Mouse (Mus musculus): Measurements from ENCODE around the gene Usp17la. TPM values are rescaled to one million over a fixed set of nuclear protein-coding genes. Genes with fewer than 3 reads are reported as not detected.
"Not testable (repeated sequence)": the region's sequence is repeated elsewhere in the genome, so short reads cannot be mapped to it uniquely, and the experiment has no call there.

Gene Usp17la
- polyA plus RNA-seq (2016; fragmentation: Nextera tagmentation; extraction: Ambion mirVana): not detected in 2 replicates

- H3K27me3 ChIP-seq; H3K4me3 ChIP-seq; H3K4me1 ChIP-seq; H3K27ac ChIP-seq (replicated peaks); H3K4me2 ChIP-seq (replicated peaks); H3K9ac ChIP-seq (replicated peaks); H3K36me3 ChIP-seq; H3K9me3 ChIP-seq; ATAC-seq (ENCODE audit: low FRiP score, low read depth): not testable (repeated sequence)
- WGBS: 73% methylated on average over 2 of the region's 2 CpGs
These were observed at the start of gene Usp17la for GRCm38 (mm10) chr7:104856709-104857108. Usp17la (plus strand) TSS chr7:104857009.

DNA sequence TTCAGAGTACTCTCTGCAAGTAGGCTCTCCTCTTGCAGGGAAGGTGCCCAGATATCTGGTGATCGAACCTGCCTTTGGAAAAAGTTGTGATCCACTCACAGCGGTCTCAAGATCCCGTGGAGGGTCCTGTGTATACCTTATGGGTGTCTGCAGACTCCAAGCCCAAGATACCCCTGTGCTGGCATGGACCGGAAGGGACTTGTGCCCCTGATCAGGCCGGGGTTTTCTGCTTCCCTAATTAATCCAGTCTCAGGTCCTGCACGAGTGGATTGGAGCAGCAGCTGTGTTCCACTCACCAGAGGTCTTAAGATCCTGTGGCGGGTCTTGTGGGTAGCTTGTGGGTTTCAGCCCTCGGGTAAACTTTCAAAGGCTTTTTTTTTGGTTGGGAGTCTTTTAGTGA is 46.5 kb upstream of the Usp17la start:
- H3K9me3 ChIP-seq; H3K4me1 ChIP-seq; ATAC-seq (ENCODE audit: low FRiP score, low read depth); H3K36me3 ChIP-seq; H3K4me2 ChIP-seq (replicated peaks); H3K27me3 ChIP-seq; H3K9ac ChIP-seq (replicated peaks); H3K4me3 ChIP-seq; H3K27ac ChIP-seq (replicated peaks): not testable (repeated sequence)
- 86% methylated on average over 8 of the region's 8 CpGs for WGBS

DNA sequence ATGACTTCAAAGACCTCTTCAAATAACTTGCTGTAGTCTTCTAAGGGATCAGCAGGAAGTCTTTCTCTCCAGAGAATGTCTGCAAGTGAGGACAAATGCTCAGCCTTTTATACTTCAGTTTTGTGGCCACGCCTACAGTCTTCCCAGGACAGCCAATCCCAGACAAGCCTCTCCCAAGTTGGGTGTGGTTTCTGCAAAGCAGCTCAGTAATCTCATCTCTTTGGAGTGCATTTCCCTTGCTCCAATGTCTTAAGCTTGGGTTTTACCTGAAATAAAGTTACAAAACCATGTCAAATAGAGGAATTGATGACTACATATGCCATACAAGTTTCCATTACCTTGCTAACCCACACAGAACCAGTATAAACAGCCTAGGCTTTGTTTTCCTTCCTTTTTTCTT is 14.3 kb upstream of the Usp17la start, which contains the start of gene Usp17lb:
Gene Usp17lb, minus strand, starts transcription at position 101 of the 400 bp plus-strand sequence.
- Histone ChIP-seq H3K9me3 (no peaks in the 10 kb centered on the region), H3K27ac (replicated peaks) (no peak within 1 kb of the TSS), H3K27me3 (no peaks in the 10 kb centered on the region), H3K4me3 (no peak within 1 kb of the TSS), H3K9ac (replicated peaks) (no peak within 1 kb of the TSS), H3K4me2 (replicated peaks) (no peak within 1 kb of the TSS), H3K4me1 (no peaks in the 10 kb centered on the region), H3K36me3 (no peaks in the 10 kb centered on the region)
- no peak for ATAC-seq (ENCODE audit: low FRiP score, low read depth)
- 69% methylated on average over 1 of the region's 1 CpGs for WGBS

GRCm38 (mm10) chr7:104843731-104844287 is 13.0 kb upstream of the Usp17la start:
- WGBS: 93% methylated on average over 1 of the region's 1 CpGs
- no peak for ATAC-seq (ENCODE audit: low FRiP score, low read depth)
- H3K36me3 ChIP-seq: no peaks in the 10 kb centered on the region

GRCm38 (mm10) chr7:104851546-104851945 is 5.3 kb upstream of the Usp17la start:
- not testable (repeated sequence) for ATAC-seq (ENCODE audit: low FRiP score, low read depth); H3K4me2 ChIP-seq (replicated peaks); H3K9ac ChIP-seq (replicated peaks); H3K27ac ChIP-seq (replicated peaks); H3K36me3 ChIP-seq; H3K4me3 ChIP-seq; H3K9me3 ChIP-seq; H3K27me3 ChIP-seq; H3K4me1 ChIP-seq
- 79% methylated on average over 2 of the region's 2 CpGs for WGBS

More at GRCm38 (mm10) chr7:104843731-104844287, 13.0 kb upstream of the Usp17la start:
- Histone ChIP-seq H3K9me3 (no peaks in the 10 kb centered on the region), H3K4me2 (replicated peaks) (no peak overlapping the region), H3K4me1 (no peaks in the 10 kb centered on the region), H3K4me3 (no peak overlapping the region), H3K9ac (replicated peaks) (no peak overlapping the region), H3K27me3 (no peaks in the 10 kb centered on the region), H3K27ac (replicated peaks) (no peak overlapping the region)

DNA sequence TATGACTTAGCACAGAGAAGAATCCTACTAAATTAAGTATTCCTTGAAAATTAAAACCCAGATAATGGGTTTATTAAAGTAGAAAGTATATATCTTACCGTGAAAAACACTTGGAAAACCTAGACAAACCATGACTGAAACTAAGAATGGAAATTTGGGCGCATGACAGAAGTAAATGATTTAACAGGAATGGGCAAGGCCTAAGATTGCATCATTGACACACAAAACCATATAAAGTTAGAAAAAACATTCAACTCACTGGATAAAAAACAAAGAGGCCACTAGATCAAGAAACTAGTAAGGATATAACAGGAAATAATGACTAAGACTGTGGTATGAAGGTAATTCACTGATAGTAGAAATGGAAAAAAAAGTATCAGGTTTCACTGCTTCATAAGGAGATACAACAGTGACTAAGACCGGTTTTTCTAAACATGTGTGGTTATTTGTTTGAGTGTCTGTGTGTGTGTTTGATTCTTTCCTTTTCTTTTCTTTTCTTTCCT is 1.5 kb upstream of the Usp17la start:
- H3K36me3 ChIP-seq: no peaks in the 10 kb centered on the region
- 78% methylated on average over 3 of the region's 3 CpGs for WGBS
- no peak overlapping the region for H3K4me3 ChIP-seq
- H3K27ac ChIP-seq (replicated peaks): no peak overlapping the region
- ATAC-seq (ENCODE audit: low FRiP score, low read depth): no peak
- no peaks in the 10 kb centered on the region for H3K27me3 ChIP-seq
- no peaks in the 10 kb centered on the region for H3K9me3 ChIP-seq
- no peak overlapping the region for H3K4me2 ChIP-seq (replicated peaks)
- H3K9ac ChIP-seq (replicated peaks): no peak overlapping the region
- no peaks in the 10 kb centered on the region for H3K4me1 ChIP-seq

DNA sequence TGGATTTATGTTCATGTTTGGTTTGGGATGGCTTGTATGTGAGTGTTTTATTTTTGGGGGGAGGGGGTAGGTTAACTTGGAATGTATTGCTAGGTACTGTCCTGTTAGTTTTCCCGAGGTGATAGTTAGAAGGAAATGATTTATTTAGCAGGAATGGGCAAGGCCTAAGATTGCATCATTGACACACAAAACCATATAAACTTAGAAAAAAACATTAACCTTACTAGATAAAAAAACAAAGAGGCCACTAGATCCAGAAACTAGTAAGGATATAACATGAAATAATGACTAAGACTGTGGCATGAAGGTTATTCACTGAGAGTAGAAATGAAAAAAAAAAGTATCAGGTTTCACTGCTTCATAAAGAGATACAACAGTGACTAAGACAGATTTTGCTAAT is 874 bp downstream of the Usp17la start:
- no peak overlapping the region for H3K4me3 ChIP-seq
- no peak for ATAC-seq (ENCODE audit: low FRiP score, low read depth)
- no peak overlapping the region for H3K4me2 ChIP-seq (replicated peaks)
- H3K27me3 ChIP-seq: no peaks in the 10 kb centered on the region
- no peaks in the 10 kb centered on the region for H3K9me3 ChIP-seq
- H3K36me3 ChIP-seq: no peaks in the 10 kb centered on the region
- no peak overlapping the region for H3K27ac ChIP-seq (replicated peaks)
- no peak overlapping the region for H3K9ac ChIP-seq (replicated peaks)
- 92% methylated on average over 1 of the region's 1 CpGs for WGBS
- H3K4me1 ChIP-seq: no peaks in the 10 kb centered on the region

GRCm38 (mm10) chr7:104861381-104861780 is 4.6 kb downstream of the Usp17la start:
- H3K9ac ChIP-seq (replicated peaks): no peak overlapping the region
- H3K36me3 ChIP-seq: no peaks in the 10 kb centered on the region
- no peaks in the 10 kb centered on the region for H3K9me3 ChIP-seq
- no peaks in the 10 kb centered on the region for H3K27me3 ChIP-seq
- H3K27ac ChIP-seq (replicated peaks): no peak overlapping the region
- no peaks in the 10 kb centered on the region for H3K4me1 ChIP-seq
- H3K4me2 ChIP-seq (replicated peaks): no peak overlapping the region
- H3K4me3 ChIP-seq: no peak overlapping the region
- no peak for ATAC-seq (ENCODE audit: low FRiP score, low read depth)
- WGBS: 77% methylated on average over 3 of the region's 3 CpGs

- 50% methylated on average over 1 of the region's 1 CpGs for WGBS
- no peaks in the 10 kb centered on the region for H3K4me1 ChIP-seq
- no peak within 1 kb of the TSS for H3K27ac ChIP-seq (replicated peaks)
- no peak within 1 kb of the TSS for H3K4me2 ChIP-seq (replicated peaks)
- no peak within 1 kb of the TSS for H3K4me3 ChIP-seq
- H3K9ac ChIP-seq (replicated peaks): no peak within 1 kb of the TSS
- no peaks in the 10 kb centered on the region for H3K36me3 ChIP-seq
- H3K9me3 ChIP-seq: no peaks in the 10 kb centered on the region
- no peaks in the 10 kb centered on the region for H3K27me3 ChIP-seq
- ATAC-seq (ENCODE audit: low FRiP score, low read depth): no peak
These were observed 20.9 kb downstream of the Usp17la start, which contains the start of gene Olfr665 for GRCm38 (mm10) chr7:104877731-104878130. Olfr665 (plus strand) TSS chr7:104878031.

- Histone ChIP-seq H3K4me1 (no peaks in the 10 kb centered on the region), H3K9ac (replicated peaks) (no peak within 1 kb of the TSS), H3K27me3 (no peaks in the 10 kb centered on the region), H3K4me2 (replicated peaks) (no peak within 1 kb of the TSS), H3K36me3 (no peaks in the 10 kb centered on the region), H3K4me3 (no peak within 1 kb of the TSS), H3K27ac (replicated peaks) (no peak within 1 kb of the TSS), H3K9me3 (no peaks in the 10 kb centered on the region)
- no peak for ATAC-seq (ENCODE audit: low FRiP score, low read depth)
- 85% methylated on average over 2 of the region's 2 CpGs for WGBS
These were observed 39.0 kb downstream of the Usp17la start, which contains the start of gene Olfr666 for GRCm38 (mm10) chr7:104895852-104896251. Olfr666 (minus strand) TSS chr7:104895952.
